Mouse (Mus musculus): ENCODE measurements around the gene Dcaf15.

Dcaf15 gene

DNA sequence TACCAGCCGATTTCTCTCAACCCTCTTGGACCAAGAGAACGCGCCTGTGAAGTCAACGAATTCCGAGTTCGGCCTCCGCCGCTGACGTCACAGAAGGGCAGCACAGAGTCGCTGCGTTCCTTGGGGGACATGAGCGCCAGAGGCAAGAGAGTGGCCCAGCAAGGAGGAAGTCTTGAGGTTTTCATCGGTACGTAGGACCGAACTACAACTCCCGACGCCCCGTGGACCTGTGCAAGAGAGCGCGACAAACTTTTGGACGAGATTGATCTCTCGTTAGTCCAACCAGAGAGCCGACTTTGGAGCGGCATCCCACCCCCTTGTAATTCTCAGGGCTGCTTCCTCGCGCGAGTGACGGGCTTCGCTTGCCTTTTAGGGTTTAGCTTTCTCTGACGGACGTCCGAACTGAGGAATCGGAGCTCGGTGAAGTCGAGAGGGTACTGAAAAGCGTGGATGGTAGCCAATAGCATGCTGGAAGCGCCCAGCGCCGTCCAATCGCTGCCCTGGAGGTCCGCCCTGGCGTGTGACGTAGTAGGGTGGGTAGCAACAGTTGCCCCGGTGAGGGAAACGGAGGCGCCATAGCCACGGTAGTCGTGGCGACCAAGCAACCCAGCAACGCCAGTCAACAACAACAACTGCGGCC lies 38.2 kb downstream of the Dcaf15 start, which contains the start of gene Rfx1:
TSS of gene Rfx1 (plus strand) at position 544 of the 640 bp plus-strand sequence.
- DNase-seq (ENCODE audit: low spot score) = peak; percentile 99

DNA sequence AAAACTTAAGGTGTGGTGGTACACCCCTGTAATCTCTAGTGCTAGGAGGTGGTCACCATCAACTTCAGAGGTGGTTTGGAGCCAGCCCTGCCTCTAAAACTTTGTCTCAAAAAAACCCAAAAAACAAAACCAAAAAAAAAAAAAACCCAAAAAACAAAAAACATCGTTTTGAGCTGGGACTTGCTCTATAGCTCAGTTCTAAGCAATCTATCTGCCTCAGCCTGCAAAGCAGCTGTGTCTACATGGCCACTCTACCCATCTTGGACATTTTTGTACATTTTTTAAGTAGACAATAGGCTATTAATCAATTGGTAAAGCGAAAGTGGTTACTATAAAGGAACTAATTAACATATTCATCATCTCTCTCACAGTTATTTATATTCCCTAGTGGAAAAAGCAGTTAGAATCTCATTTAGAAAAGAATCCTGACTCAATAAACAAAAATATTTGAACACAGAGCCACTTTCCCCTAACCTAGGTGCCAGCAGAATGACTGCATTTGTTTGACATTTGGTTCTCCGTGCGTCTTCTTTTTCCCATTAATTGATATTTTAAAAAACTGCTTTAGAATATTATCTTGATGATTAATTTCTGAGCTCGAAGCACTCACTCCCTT lies 39.0 kb downstream of the Dcaf15 start:
- DNase-seq (ENCODE audit: low spot score) = no peak

DNA sequence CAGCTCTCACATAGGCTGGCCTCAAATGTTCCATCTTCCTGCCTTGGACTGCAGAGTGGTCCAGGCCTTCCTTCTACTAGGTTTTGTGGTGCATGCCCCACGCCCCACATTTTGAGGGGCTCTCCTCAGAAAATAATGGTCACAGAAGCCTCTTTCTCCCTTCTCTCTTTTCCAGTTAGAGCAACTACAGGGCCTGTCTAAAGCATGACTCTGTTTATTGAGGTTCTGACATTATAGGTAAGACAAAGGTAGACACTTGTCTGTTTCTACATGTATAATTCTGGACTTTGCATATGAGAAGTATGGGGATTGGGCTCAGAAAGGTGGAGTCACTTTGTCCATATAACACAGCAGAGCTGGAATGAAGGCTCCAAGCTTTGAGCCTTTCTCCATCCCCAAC lies 39.5 kb downstream of the Dcaf15 start, which contains the start of gene Gm10643:
TSS of gene Gm10643 (minus strand) at position 101 of the 400 bp plus-strand sequence.
- no peak for DNase-seq (ENCODE audit: low spot score)

DNA sequence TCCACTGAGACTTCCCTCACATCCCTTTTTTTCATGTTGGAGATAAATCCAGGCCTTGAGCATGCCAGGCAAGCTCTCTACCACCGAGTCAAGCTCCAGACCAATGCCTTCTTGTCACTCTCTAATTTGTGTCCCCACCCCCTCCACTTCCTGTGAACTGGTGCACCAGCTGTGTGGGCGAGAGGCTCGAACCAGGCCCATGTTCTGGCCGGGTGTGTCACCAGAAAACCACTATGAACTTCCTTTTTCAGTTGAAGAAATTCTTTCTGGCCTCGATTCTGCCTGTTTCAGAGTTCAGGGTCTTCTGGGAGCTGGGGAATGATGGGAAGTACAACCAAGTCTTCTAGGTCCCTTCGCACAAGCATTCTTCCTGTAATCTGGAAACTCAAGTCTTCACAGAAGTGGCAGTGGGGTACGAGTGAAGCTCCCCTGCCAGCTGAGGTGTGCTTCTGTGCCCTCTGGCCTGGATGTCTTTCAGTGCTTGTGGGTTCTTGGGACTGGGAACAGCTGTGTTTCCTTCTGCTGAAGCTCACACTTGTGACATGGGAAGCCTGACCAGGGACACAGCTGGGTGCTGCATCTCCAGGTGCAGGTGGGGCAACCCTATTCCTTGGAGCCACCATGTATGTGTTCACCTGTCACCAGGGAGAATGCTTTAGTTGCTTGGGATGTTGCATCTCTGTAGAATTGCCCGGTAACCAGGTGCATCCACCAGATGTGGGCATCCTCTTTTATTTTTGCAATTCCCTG lies 40.5 kb downstream of the Dcaf15 start:
- no peak for DNase-seq (ENCODE audit: low spot score)

DNA sequence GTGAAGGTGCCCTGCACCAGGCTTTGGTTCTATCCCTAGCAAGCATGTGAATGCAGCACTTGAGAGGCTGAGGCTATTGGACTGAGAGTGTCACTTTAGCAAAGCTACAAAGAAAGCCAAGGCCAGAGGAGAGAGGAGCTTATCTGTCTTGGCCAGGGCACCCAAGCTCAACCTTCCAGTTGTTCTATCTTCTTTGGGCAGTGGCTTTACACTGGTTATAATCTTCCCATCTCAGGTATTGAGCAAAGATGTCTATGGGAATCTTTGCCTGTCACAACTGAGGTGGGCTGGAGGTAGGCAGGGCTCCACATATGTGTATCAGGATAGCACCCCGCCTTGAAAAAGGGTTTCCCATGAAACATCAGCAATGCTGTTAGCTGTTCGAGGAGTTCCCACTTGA lies 44.3 kb downstream of the Dcaf15 start:
- DNase-seq (ENCODE audit: low spot score) = no peak

DNA sequence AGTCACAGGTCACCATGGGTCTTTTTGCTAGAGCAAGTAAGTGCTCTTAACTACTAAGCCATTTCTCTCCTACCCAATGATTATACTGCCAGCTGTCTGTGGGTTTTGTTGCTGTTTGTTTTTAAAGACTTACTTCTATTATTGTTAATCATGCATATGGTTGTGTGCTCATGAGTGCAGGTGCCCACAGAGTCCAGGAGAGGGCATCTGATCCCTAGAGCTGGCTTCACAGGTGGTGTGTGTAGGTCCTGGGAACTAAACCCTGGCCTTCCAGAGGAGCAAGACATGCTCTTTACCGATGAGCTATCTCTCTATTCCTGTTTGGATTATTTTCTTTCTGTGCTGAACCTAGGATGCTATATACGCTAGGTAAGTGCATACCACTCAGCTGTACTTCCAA lies 45.3 kb downstream of the Dcaf15 start:
- no peak for DNase-seq (ENCODE audit: low spot score)

DNA sequence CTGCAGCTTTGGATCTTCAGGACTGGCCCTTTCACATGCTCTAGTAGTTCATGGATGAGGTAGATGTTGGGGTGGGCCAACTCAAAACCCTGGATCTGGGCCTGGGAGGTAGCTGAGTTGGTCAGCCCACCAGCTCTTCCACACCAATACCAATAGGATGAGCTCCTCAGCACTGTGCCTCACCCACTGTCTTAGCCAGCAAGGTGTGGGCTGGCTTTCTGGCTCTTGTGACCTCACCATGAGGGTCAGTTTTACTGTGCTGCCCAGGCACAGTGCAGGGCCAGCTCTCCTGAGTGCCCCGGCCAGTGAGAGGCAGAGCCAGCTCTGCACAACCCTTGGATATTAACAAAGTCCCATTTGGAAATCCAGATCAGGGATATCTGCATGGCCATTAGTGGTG lies 46.7 kb downstream of the Dcaf15 start:
- no peak for DNase-seq (ENCODE audit: low spot score)

DNA sequence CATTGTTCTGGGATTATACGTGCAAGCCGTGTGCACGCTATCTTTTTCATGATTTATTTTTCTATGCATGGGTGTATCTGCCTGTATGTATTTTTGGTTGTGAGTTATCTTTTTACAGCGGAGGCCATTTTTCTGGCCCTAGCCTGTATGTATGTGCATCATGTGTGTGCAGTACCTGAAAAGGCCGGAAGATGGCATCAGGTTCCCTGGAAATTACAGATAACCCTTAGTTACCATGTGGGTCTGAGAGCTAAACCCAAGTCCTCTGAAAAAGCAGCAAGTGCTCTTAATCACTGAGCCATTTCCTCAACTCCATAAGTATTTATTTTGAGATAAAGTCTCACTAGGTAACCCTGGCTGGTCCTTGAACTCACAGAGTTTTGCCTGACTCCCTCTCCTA lies 51.3 kb downstream of the Dcaf15 start:
- no peak for DNase-seq (ENCODE audit: low spot score)

DNA sequence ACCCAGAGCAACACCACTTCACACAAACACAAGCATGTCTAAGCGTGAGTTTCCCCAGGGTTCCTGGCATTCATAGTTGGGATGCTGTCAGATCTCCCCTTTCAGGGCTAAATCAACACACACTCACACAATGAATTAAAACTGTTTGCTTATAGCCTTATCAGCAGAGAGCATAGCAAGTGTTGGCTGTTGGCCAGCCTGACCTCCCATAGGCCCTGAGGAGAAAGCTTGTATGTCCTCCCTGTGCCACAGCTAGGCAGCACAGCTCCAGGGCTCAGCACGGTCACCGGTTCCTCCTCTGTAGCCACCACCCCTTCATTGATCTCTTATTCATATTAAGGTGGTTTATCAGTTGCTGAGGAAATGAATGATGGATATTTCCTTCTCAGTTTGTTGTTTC lies 51.8 kb downstream of the Dcaf15 start:
- peak; percentile 73 for DNase-seq (ENCODE audit: low spot score)

DNA sequence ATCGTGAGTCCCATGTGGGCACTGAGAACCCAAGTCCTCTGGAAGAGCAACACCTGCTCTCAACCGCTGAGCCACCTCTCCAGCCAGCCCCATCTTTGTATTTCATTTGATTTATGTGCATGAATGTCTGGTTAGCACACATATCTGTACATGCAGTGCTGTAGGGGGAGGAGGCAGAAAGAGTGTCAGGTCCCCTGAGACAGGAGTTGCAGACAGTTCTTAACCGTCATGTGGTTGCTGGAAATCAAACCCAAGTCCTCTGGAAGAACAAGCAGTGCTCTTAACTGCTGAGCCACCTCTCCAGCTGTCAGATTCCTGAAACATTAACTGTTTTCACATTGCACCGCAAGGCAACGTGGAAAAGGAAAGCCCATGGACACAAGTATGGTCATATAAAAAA lies 56.4 kb downstream of the Dcaf15 start:
- DNase-seq (ENCODE audit: low spot score) = no peak

All from urinary bladder, postnatal 14 days (tissue).